Mouse (Mus musculus) testis, adult 2 months (tissue): ENCODE measurements around the gene Tmem107.

Experiments
- CTCF ChIP-seq: fragments of 200-500 bp; IDR thresholded peaks from 2 replicates; pipeline ENCODE4 v1.5.1; 2012; ENCODE audit warnings: low read depth, mild to moderate bottlenecking, inconsistent platforms, low read length, moderate library complexity; ENCODE audit not compliant: control insufficient read depth, insufficient read depth, insufficient replicate concordance
- POLR2A ChIP-seq: fragments of 200-500 bp; IDR thresholded peaks from 2 replicates; pipeline ENCODE4 v1.6.1; 2012; ENCODE audit warnings: low read depth, mild to moderate bottlenecking, inconsistent platforms, low read length, moderate library complexity; ENCODE audit not compliant: control insufficient read depth

- TF ChIP-seq CTCF = no peak
- TF ChIP-seq POLR2A = no peak
Measured at GRCm38 (mm10) chr11:69080855-69081222, 10.2 kb downstream of the Tmem107 start.
